Mouse (Mus musculus): Measurements from ENCODE around the gene Slc35e2. TPM values are rescaled to one million over a fixed set of nuclear protein-coding genes. Genes with fewer than 3 reads are reported as not detected.

Gene Slc35e2
- polyA plus RNA-seq, 1 experiment from 2014 or later: 17.0 TPM

DNA sequence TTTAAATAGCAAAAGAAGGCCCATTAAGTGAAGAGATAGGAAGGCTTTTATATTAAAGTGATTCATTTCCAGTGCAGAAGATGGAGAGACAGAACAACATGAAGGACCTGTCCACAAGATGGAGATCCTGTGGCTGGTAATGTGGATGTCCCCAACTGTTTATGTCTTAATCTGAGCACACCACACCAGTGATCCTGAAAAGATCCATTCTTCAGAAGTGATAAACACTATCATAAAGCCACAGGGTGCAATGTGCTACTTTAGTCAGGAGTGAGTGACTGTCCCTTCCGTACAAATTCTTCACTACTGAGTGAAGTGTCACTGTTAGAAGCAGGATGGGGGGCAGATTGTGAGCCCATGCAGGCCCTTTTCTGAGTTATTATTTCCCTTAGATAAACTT is 1.5 kb downstream of the Slc35e2 start:
- 94% methylated on average over 1 of the region's 1 CpGs for WGBS
- Histone ChIP-seq H3K9ac (ENCODE audit: low read depth, low read length) (0 out of 2 replicates have a peak overlapping the region, but pooled peaks have one; percentile 17), H3K9me3 (ENCODE audit: control insufficient read depth, low read length) (no peaks in the 10 kb centered on the region), H3K36me3 (ENCODE audit: control insufficient read depth, insufficient read depth, low read length) (no peaks in the 10 kb centered on the region), H3K4me3 (ENCODE audit: low read depth, low read length) (peak overlapping the region; percentile 89), H3K27ac (ENCODE audit: low read depth, low read length) (no peak overlapping the region), H3K27me3 (ENCODE audit: control insufficient read depth, insufficient read depth, low read length) (no peaks in the 10 kb centered on the region), H3K4me2 (replicated peaks; ENCODE audit: low read depth, low read length) (peak overlapping the region; percentile 85; the same call in 1 of the 2 replicates), H3K4me1 (replicated peaks; ENCODE audit: control insufficient read depth, insufficient read depth, low read length) (0 out of 2 replicates have a peak, but pooled peaks cover 3% of the 10 kb centered on the region)
- no peak for ATAC-seq (ENCODE audit: low FRiP score)
- DNase-seq (ENCODE audit: low spot score): no peak

DNA sequence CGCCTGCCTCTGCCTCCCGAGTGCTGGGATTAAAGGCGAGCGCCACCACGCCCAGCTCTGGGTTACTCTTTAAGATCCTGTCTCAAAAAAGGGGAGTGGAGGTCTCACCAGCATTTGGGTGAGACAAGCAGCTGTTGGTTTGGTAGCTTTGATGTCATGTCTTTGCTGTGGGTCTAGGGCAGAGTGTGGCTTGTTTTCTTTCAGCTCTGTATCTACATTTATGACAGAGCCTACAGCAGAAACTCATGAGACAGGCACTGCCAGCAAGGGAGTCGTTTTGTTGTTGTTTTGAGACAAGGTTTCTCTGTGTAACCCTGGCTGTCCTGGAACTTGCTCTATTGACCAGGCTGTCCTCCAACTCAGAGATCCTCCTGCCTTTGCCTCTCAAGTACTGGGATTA is 2.6 kb downstream of the Slc35e2 start:
- Histone ChIP-seq H3K4me1 (replicated peaks; ENCODE audit: control insufficient read depth, insufficient read depth, low read length) (0 out of 2 replicates have a peak, but pooled peaks cover 3% of the 10 kb centered on the region), H3K9me3 (ENCODE audit: control insufficient read depth, low read length) (no peaks in the 10 kb centered on the region), H3K36me3 (ENCODE audit: control insufficient read depth, insufficient read depth, low read length) (no peaks in the 10 kb centered on the region), H3K9ac (ENCODE audit: low read depth, low read length) (no peak overlapping the region), H3K4me3 (ENCODE audit: low read depth, low read length) (no peak overlapping the region), H3K4me2 (replicated peaks; ENCODE audit: low read depth, low read length) (no peak overlapping the region), H3K27me3 (ENCODE audit: control insufficient read depth, insufficient read depth, low read length) (no peaks in the 10 kb centered on the region), H3K27ac (ENCODE audit: low read depth, low read length) (no peak overlapping the region)
- WGBS: 93% methylated on average over 6 of the region's 6 CpGs
- DNase-seq (ENCODE audit: low spot score) (no peak), ATAC-seq (ENCODE audit: low FRiP score) (no peak)

DNA sequence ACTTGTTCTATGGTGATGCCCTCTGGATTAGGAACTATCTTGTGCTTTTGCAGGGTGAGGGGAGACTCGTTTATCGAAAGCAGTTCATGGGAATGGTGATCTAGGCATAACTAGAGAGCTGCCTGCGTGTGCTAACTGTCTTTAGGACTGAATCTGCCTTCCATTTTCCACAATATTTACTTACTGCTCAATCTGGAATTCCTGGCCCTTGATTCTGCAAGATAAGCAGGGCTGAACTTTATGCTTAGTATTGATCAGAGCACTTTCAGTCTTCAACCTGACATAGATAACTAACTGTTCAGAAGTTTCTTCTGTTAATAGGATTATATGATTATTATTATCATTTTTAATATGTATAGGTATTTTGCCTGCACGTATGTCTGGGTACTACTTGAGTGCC is 3.9 kb downstream of the Slc35e2 start:
- no peak for ATAC-seq (ENCODE audit: low FRiP score)
- H3K36me3 ChIP-seq (ENCODE audit: control insufficient read depth, insufficient read depth, low read length): peaks cover 4% of the 10 kb centered on the region; the same call in 1 of the 2 replicates

DNA sequence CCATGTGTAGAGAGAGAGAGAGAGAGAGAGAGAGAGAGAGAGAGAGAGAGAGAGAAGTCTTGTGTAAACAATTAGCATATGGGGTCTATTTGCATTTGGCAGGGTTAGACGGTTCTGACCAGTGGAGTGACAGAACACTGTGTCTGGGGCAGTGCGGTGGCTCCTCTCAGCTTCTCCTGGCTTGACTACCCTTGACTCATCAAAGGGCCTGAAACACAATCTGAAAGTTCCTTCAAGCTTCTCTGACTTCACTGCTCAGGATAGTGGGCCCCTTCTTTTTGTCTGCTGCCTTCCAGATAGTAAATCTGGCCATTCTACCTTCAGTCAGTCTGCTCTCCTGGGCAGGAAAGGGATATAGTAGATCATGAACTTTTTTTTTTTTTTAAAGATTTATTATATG is 5.6 kb downstream of the Slc35e2 start:
- no peaks in the 10 kb centered on the region for H3K9me3 ChIP-seq (ENCODE audit: control insufficient read depth, low read length)
- 0 out of 2 replicates have a peak, but pooled peaks cover 3% of the 10 kb centered on the region for H3K4me1 ChIP-seq (replicated peaks; ENCODE audit: control insufficient read depth, insufficient read depth, low read length)
- no peaks in the 10 kb centered on the region for H3K27me3 ChIP-seq (ENCODE audit: control insufficient read depth, insufficient read depth, low read length)
- no peak overlapping the region for H3K4me3 ChIP-seq (ENCODE audit: low read depth, low read length)
- no peak overlapping the region for H3K4me2 ChIP-seq (replicated peaks; ENCODE audit: low read depth, low read length)
- H3K27ac ChIP-seq (ENCODE audit: low read depth, low read length): no peak overlapping the region
- 75% methylated on average over 2 of the region's 2 CpGs for WGBS
- DNase-seq (ENCODE audit: low spot score): no peak
- H3K9ac ChIP-seq (ENCODE audit: low read depth, low read length): no peak overlapping the region
- H3K36me3 ChIP-seq (ENCODE audit: control insufficient read depth, insufficient read depth, low read length): peaks cover 6% of the 10 kb centered on the region; the same call in 1 of the 2 replicates
- ATAC-seq (ENCODE audit: low FRiP score): no peak

More for the DNA sequence above, 3.9 kb downstream of the Slc35e2 start:
- Histone ChIP-seq H3K27me3 (ENCODE audit: control insufficient read depth, insufficient read depth, low read length) (no peaks in the 10 kb centered on the region), H3K27ac (ENCODE audit: low read depth, low read length) (no peak overlapping the region), H3K4me1 (replicated peaks; ENCODE audit: control insufficient read depth, insufficient read depth, low read length) (0 out of 2 replicates have a peak, but pooled peaks cover 3% of the 10 kb centered on the region), H3K9me3 (ENCODE audit: control insufficient read depth, low read length) (no peaks in the 10 kb centered on the region), H3K9ac (ENCODE audit: low read depth, low read length) (no peak overlapping the region), H3K4me2 (replicated peaks; ENCODE audit: low read depth, low read length) (no peak overlapping the region), H3K4me3 (ENCODE audit: low read depth, low read length) (no peak overlapping the region)
- WGBS: 88% methylated on average over 4 of the region's 4 CpGs
- DNase-seq (ENCODE audit: low spot score): no peak

DNA sequence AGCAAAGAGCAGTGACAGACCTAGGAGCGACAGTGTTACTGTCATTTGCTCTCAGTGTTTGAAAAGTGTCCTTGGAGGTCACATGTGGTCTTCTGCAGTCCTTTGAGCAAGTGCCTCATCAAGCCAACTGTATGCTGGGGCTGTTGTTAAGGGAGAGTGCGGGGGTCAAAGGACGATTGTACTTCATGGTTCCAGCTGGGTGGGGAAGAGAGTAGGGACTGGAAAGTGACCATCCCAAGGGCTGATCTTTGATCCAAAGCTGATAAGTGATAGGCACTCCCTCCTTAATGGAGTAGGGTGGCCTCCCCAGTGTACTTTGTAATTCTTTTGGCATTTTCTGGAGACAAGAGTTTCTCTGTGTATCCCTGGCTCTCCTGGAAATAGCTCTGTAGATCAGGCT is 10.6 kb downstream of the Slc35e2 start:
- Histone ChIP-seq H3K36me3 (ENCODE audit: control insufficient read depth, insufficient read depth, low read length) (peaks cover 8% of the 10 kb centered on the region; the same call in 1 of the 2 replicates), H3K4me3 (ENCODE audit: low read depth, low read length) (no peak overlapping the region), H3K27me3 (ENCODE audit: control insufficient read depth, insufficient read depth, low read length) (no peaks in the 10 kb centered on the region), H3K9me3 (ENCODE audit: control insufficient read depth, low read length) (no peaks in the 10 kb centered on the region), H3K4me1 (replicated peaks; ENCODE audit: control insufficient read depth, insufficient read depth, low read length) (no peaks in the 10 kb centered on the region), H3K27ac (ENCODE audit: low read depth, low read length) (no peak overlapping the region), H3K9ac (ENCODE audit: low read depth, low read length) (no peak overlapping the region), H3K4me2 (replicated peaks; ENCODE audit: low read depth, low read length) (no peak overlapping the region)
- DNase-seq (ENCODE audit: low spot score) (no peak), ATAC-seq (ENCODE audit: low FRiP score) (no peak)
- 93% methylated on average over 3 of the region's 3 CpGs for WGBS

DNA sequence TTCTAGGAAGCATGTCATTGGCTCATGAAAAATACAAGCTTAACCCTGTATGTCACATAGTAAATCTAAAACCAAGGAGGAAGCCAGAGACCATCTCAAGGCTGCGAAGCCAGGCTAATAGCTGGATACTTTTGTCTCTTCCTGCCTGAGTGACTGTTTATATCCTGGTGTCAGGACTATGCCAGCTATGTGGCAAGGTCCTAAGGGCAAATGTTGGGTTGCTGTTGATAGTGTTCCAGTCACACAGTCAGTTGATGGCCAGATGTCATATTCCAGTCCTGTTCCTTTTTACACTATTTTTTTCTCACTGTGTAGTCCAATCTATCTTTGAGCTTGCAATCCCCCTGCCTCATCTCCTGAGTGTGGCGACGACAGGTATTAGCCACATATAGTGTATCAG is 12.0 kb downstream of the Slc35e2 start:
- ATAC-seq (ENCODE audit: low FRiP score) (no peak), DNase-seq (ENCODE audit: low spot score) (no peak)
- H3K9me3 ChIP-seq (ENCODE audit: control insufficient read depth, low read length): no peaks in the 10 kb centered on the region
- no peaks in the 10 kb centered on the region for H3K27me3 ChIP-seq (ENCODE audit: control insufficient read depth, insufficient read depth, low read length)
- no peak overlapping the region for H3K9ac ChIP-seq (ENCODE audit: low read depth, low read length)
- H3K4me2 ChIP-seq (replicated peaks; ENCODE audit: low read depth, low read length): no peak overlapping the region
- H3K4me3 ChIP-seq (ENCODE audit: low read depth, low read length): no peak overlapping the region
- no peaks in the 10 kb centered on the region for H3K4me1 ChIP-seq (replicated peaks; ENCODE audit: control insufficient read depth, insufficient read depth, low read length)
- WGBS: 94% methylated on average over 3 of the region's 3 CpGs
- H3K27ac ChIP-seq (ENCODE audit: low read depth, low read length): no peak overlapping the region
- H3K36me3 ChIP-seq (ENCODE audit: control insufficient read depth, insufficient read depth, low read length): peaks cover 15% of the 10 kb centered on the region; the same call in 1 of the 2 replicates

DNA sequence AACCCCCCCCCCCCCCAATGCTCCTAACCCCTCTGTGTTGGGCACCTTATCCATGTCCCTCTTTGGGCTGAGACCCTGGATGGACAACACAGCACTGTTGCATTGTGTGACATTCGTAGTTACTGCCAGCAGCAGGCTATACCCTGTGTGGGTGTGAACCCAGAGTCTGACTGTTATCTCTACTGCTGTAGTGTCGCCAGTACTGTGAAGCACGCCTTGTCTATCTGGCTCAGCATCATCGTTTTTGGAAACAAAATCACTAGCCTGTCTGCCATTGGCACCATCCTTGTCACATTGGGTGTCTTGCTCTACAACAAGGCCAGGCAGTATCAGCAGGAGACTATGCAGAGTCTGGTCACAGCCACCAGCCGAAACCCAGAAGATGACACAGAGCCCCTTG is 17.1 kb downstream of the Slc35e2 start:
- Histone ChIP-seq H3K4me3 (ENCODE audit: low read depth, low read length) (no peak overlapping the region), H3K4me2 (replicated peaks; ENCODE audit: low read depth, low read length) (no peak overlapping the region), H3K9me3 (ENCODE audit: control insufficient read depth, low read length) (no peaks in the 10 kb centered on the region), H3K36me3 (ENCODE audit: control insufficient read depth, insufficient read depth, low read length) (peaks cover 14% of the 10 kb centered on the region; the same call in 1 of the 2 replicates), H3K4me1 (replicated peaks; ENCODE audit: control insufficient read depth, insufficient read depth, low read length) (no peaks in the 10 kb centered on the region), H3K27me3 (ENCODE audit: control insufficient read depth, insufficient read depth, low read length) (no peaks in the 10 kb centered on the region), H3K27ac (ENCODE audit: low read depth, low read length) (no peak overlapping the region), H3K9ac (ENCODE audit: low read depth, low read length) (no peak overlapping the region)
- WGBS: 92% methylated on average over 5 of the region's 5 CpGs
- ATAC-seq (ENCODE audit: low FRiP score): no peak
- DNase-seq (ENCODE audit: low spot score): no peak

DNA sequence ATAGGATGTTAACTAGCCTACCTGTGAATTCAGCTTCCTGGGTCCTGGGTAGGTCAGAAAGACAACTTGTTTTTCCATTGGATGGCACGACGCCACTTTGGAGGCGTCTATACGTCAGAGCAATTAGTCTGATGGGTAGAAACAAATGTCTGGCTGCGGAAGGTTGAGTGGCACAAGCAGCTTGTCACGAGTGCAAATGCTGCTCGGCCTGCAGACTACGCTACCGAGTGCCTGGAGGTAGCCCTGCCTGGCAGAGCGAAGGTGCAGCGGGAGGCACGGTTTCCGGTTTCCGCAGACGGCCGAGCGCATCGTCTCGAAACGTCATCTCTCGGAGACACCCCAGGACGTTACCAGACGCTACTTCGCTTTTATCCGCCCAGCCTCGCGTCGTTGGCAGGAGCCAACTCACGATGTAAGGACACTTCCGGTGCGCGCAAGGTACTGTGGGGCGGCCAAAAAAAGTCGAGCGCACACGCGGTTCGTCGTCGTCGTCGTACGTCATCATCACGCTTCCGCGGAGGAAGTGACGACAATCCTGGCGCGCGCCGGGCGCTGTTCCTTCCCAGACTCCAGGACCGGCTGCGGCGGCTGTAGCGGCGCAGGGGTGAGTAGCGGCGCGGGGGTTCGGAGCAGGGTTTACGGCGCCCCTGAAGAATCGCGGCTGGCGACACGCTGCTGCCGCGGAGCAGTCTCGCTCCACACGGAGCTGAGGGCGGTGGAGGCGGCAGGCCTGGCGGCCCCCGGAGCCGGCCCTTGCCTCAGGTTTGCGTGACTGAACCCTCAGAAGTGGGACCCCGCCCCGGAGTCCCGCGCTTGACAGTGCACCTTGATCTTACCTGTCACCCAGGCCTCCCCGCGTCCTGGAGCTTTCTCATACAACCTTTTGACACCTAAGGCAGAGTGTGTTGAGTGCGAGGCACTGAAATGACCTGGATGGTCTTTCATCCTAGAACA is 23.4 kb downstream of the Slc35e2 start, which contains the start of gene Cdk11b:
Cdk11b (plus strand) TSS at position 517 of the 954 bp plus-strand sequence.
- WGBS: under 1% methylated on average over 80 of the region's 84 CpGs

More for the DNA sequence above, 23.4 kb downstream of the Slc35e2 start, which contains the start of gene Cdk11b:
- H3K9me3 ChIP-seq (ENCODE audit: control insufficient read depth, low read length): no peaks in the 10 kb centered on the region
- H3K4me1 ChIP-seq (replicated peaks; ENCODE audit: control insufficient read depth, insufficient read depth, low read length): no peaks in the 10 kb centered on the region
- peak within 1 kb of the TSS; percentile 78 for H3K27ac ChIP-seq (ENCODE audit: low read depth, low read length)
- no peaks in the 10 kb centered on the region for H3K36me3 ChIP-seq (ENCODE audit: control insufficient read depth, insufficient read depth, low read length)
- DNase-seq (ENCODE audit: low spot score) (peak; percentile 98), ATAC-seq (ENCODE audit: low FRiP score) (peak; percentile 100)
- peak within 1 kb of the TSS; percentile 96 for H3K4me3 ChIP-seq (ENCODE audit: low read depth, low read length)
- H3K9ac ChIP-seq (ENCODE audit: low read depth, low read length): peak within 1 kb of the TSS; percentile 88
- H3K4me2 ChIP-seq (replicated peaks; ENCODE audit: low read depth, low read length): peak within 1 kb of the TSS; percentile 75
- H3K27me3 ChIP-seq (ENCODE audit: control insufficient read depth, insufficient read depth, low read length): no peaks in the 10 kb centered on the region

Data from hindbrain, embryonic 11.5 days (tissue).